Mouse (Mus musculus) olfactory bulb, adult 2 months (tissue): Measurements from ENCODE around the gene Erg28.

Experiments used
- CTCF ChIP-seq: fragments of 200-500 bp; IDR thresholded peaks from 2 replicates; pipeline ENCODE4 v1.5.1; 2012; ENCODE audit warnings: low read depth, mild to moderate bottlenecking, low read length, moderate library complexity; ENCODE audit not compliant: insufficient read depth
- POLR2A ChIP-seq: fragments of 200-500 bp; IDR thresholded peaks from 2 replicates; pipeline ENCODE4 v1.6.1; 2012; ENCODE audit warnings: mild to moderate bottlenecking, low read depth, low read length, moderate library complexity; ENCODE audit not compliant: insufficient read depth

GRCm38 (mm10) chr12:85850661-85851060 is 26.3 kb upstream of the Erg28 start:
- no peak for TF ChIP-seq CTCF
- no peak for TF ChIP-seq POLR2A
